Comparison of ENCODE assay signal across 16 mouse cellular contexts in the genomic region with DNA sequence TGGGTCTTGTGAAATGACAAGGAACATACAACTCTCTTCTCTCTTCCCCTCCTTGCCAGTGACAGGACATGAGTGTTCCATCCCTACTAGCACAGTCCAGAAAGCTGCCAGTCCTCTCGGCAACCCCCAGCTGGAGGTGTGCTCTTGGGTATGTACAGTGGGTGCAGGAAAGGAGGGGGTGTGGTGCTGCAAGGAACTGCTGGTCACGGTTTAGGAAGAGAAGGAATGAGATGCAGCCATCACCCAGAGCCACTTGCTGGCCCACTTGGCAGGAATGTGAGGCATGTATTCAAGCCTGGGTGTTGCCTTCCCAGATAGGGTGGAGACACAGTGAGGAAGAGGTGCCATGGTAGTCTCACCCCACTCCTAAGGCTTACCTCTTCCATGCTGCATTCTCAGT. TPM values are rescaled to one million over a fixed set of nuclear protein-coding genes. Genes with fewer than 3 reads are reported as not detected.
A peak's percentile ranks its signal among the peaks of the same experiment; 100 is the strongest.
DNase-seq lines count a peak whose midpoint lies in the region; ATAC-seq lines count a peak whose summit lies in the region.
"Had no signal": no experiment of that assay in that cellular context is flagged by ENCODE, and none has a peak within 500 bp of the region (broad histone marks: within the 10 kb centered on the region; RNA-seq: fewer than 3 reads in every experiment).

No protein-coding gene starts in this region.

- intact Hi-C loops in heart, postnatal 36 days (cut with DNase I): no loop called here

- no peaks in the 10 kb centered on the region for H3K36me3 ChIP-seq in heart, embryonic 11.5 days (ENCODE audit: control insufficient read depth, insufficient read depth, low read length)
- H3K36me3 ChIP-seq in lung, embryonic 15.5 days: no peaks in the 10 kb centered on the region
- H3K36me3 ChIP-seq: heart, embryonic 10.5 days; hindbrain, embryonic 15.5 days; liver, embryonic 12.5 days; neural tube, embryonic 12.5 days had no signal

- no peak overlapping the region for H3K9ac ChIP-seq in heart, embryonic 11.5 days (ENCODE audit: low read depth, low read length)
- H3K9ac ChIP-seq in lung, embryonic 15.5 days: no peak overlapping the region
- H3K9ac ChIP-seq: hindbrain, embryonic 15.5 days; liver, embryonic 12.5 days; neural tube, embryonic 12.5 days had no signal

- H3K4me1 ChIP-seq in heart, embryonic 11.5 days (ENCODE audit: control insufficient read depth, insufficient read depth, low read length): peaks cover 5% of the 10 kb centered on the region; the same call in 1 of the 2 replicates
- H3K4me1 ChIP-seq in lung, embryonic 15.5 days: peaks cover 18% of the 10 kb centered on the region
- H3K4me1 ChIP-seq: liver, embryonic 12.5 days; neural tube, embryonic 12.5 days had no signal

- ATAC-seq in heart, embryonic 11.5 days (replicated peaks; ENCODE audit: insufficient number of reproducible peaks, low FRiP score, low TSS enrichment): 0 out of 2 replicates have a peak, but pooled peaks have one; percentile 26
- ATAC-seq in lung, embryonic 15.5 days (ENCODE audit: borderline replicate concordance, extremely low read depth, low FRiP score, low TSS enrichment): peak; percentile 57; the same call in 1 of the 2 replicates
- no peak for ATAC-seq in erythroblast, adult 5-6 weeks (replicated peaks; ENCODE audit: low FRiP score, poor library complexity, severe bottlenecking)
- ATAC-seq: intestine, embryonic 16.5 days; liver, embryonic 12.5 days had no signal

- 59% methylated on average over 2 of the region's 2 CpGs for WGBS in heart, embryonic 11.5 days (ENCODE audit: insufficient replicate concordance)
- WGBS in lung, embryonic 15.5 days: 43% methylated on average over 2 of the region's 2 CpGs

- no peaks in the 10 kb centered on the region for H3K9me3 ChIP-seq in heart, embryonic 11.5 days (replicated peaks; ENCODE audit: control insufficient read depth, low read length)
- H3K9me3 ChIP-seq in lung, embryonic 15.5 days: no peaks in the 10 kb centered on the region
- H3K9me3 ChIP-seq: heart, embryonic 10.5 days; hindbrain, embryonic 15.5 days; liver, embryonic 12.5 days; neural tube, embryonic 12.5 days had no signal

- H3K27me3 ChIP-seq in heart, embryonic 11.5 days (ENCODE audit: control insufficient read depth, insufficient read depth, low read length): no peaks in the 10 kb centered on the region
- H3K27me3 ChIP-seq in lung, embryonic 15.5 days: no peaks in the 10 kb centered on the region
- H3K27me3 ChIP-seq: hindbrain, embryonic 15.5 days; liver, embryonic 12.5 days; neural tube, embryonic 12.5 days had no signal

- no peak for DNase-seq in heart, postnatal 36 days
- DNase-seq in lung, postnatal 14 days: no peak
- DNase-seq in brain, adult 2 months (ENCODE audit: low read depth, low spot score): peak; percentile 20
- DNase-seq in lung, postnatal 36 days: peak; percentile 50
- DNase-seq: cerebellum, postnatal 25 days; gastrocnemius, postnatal 25 days; right cerebral cortex, postnatal 14 days had no signal

- no peak overlapping the region for H3K4me2 ChIP-seq in heart, embryonic 11.5 days
- H3K4me2 ChIP-seq in lung, embryonic 15.5 days: no peak overlapping the region
- H3K4me2 ChIP-seq: hindbrain, embryonic 15.5 days; liver, embryonic 12.5 days; neural tube, embryonic 12.5 days had no signal

- H3K27ac ChIP-seq in heart, embryonic 11.5 days (ENCODE audit: low read depth, low read length): no peak overlapping the region
- H3K27ac ChIP-seq in lung, embryonic 15.5 days: 0 out of 2 replicates have a peak overlapping the region, but pooled peaks have one; percentile 16
- H3K27ac ChIP-seq: heart, embryonic 10.5 days; hindbrain, embryonic 15.5 days; liver, embryonic 12.5 days; neural tube, embryonic 12.5 days had no signal

- H3K4me3 ChIP-seq in heart, embryonic 11.5 days (ENCODE audit: low read depth, low read length): no peak overlapping the region
- H3K4me3 ChIP-seq in lung, embryonic 15.5 days: no peak overlapping the region
- H3K4me3 ChIP-seq: erythroblast, embryonic 14.5 days; heart, embryonic 10.5 days; hindbrain, embryonic 15.5 days; liver, embryonic 12.5 days; neural tube, embryonic 12.5 days had no signal

RNA-seq across cellular contexts. Expression of a gene that starts 40.6 kb away (rescaled TPM):
- 31.4 and 36.0 TPM in 2 replicates for polyA plus RNA-seq in heart, embryonic 11.5 days (2014; fragmentation: Nextera tagmentation; extraction: Ambion mirVana)
- 10 to 100 TPM; 16.7 to 28.2 TPM for total RNA-seq in heart, postnatal 36 days (2021)
- 11.0 and 12.0 TPM in 2 replicates for polyA plus RNA-seq in lung, embryonic 15.5 days (2015; fragmentation: Nextera tagmentation; extraction: Ambion mirVana)
- not detected in 2 replicates for total RNA-seq in erythroblast, adult 5-6 weeks (2015; ENCODE audit: low replicate concordance)
- not detected in 2 replicates for total RNA-seq in erythroblast, adult 5-6 weeks (2017; ENCODE audit: low replicate concordance)

Comparison
In these comparisons a context has a peak if more than half of its experiments do, and no peak if none do; other contexts are left out.
1. DNase-seq: peak in brain, adult 2 months (single experiment) and lung, postnatal 36 days (single experiment); none in heart, postnatal 36 days (0 of 2) and lung, postnatal 14 days (single experiment).
2. RNA of a gene that starts 40.6 kb away (total RNA-seq): 16.7 to 28.2 TPM in heart, postnatal 36 days; not detected in erythroblast, adult 5-6 weeks; every median in the first group is over 10 times any median in the second.